Mouse (Mus musculus) duodenum, adult 2 months (tissue): ENCODE measurements around the gene Fip1l1. TPM values are rescaled to one million over a fixed set of nuclear protein-coding genes. Genes with fewer than 3 reads are reported as not detected.

Experiments used
- polyA plus RNA-seq: library from polyadenylated mRNA; depleted of rRNA; stranded (reverse); fragments of >200 nt; gene quantifications from 2 replicates; pipeline ENCODE4 v1.2.3, GENCODE M21; 2012; ENCODE audit warnings: low replicate concordance; rRNA removed

The Fip1l1 gene
- 10.8 and 13.0 TPM in 2 replicates for polyA plus RNA-seq

DNA sequence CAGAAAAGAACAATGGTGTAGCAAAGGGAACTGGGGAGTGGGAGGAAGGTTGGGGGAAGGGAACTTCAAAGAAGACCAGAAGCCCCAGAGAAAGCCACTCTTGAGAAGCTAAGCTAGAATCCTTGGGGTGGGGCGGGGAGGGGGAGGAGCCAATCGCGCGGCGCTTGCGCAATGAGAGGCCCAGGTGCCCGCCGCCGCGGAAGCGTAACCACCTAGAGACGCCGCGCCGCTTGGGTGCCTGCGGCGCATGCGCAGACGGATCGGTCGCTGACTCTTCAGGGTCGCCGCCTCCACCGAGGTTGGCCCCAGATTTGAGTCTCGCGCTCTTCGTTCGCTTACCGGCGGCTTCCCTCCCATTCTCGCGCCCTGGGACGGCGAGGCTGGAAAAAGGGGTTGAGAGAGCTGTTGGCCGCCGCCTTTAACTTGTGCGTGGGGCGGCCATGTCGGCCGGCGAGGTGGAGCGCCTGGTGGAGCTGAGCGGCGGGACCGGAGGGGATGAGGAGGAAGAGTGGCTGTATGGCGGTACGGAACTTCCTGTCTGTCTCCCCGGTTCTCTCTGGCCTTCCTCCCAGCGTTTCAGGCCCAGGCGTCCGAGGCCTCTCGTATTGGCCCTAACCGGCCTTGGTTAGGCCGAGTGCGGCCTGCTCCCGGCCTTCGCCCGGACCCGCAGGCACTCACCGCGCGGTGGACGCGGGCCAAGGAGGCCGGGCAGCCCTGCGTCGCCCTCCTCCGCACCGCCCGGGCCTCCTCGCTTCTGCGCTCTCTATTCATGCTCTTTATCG lies at the start of gene Fip1l1:
Gene Fip1l1 (plus strand): TSS at position 210 of the 782 bp plus-strand sequence.

DNA sequence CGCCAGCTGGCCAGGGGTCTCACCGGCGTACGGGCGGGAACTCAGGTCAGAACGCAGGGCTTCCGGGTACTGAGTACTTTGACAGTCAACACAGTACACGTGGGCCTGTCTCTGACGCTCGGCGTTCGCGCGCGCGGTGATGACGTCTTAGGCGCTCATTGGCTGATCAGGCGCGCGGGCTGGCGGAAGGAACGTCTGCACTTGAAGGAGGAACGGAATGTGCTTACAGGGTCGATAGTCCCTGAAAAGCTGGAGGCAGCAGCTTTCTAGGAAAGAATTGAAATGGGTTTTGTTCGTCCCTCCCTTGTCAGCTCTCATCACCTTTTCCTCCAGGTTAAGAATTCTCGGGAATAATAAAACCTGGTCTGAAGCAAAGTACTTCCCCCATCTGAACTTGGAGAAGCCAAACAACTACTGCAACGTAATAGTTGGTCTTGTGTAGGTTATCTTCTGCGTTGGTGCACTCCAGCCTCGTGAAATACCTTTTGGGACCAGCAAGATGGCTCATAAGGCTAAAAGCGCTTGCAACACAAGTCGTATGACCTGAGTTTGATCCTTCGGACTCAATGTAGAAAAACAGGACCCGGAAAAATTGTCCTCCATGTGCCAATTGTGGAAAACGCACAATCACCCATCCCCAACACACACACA lies 3.5 kb upstream of the Fip1l1 start, which contains the start of gene Scfd2:
Gene Scfd2 (minus strand): TSS at position 130 of the 651 bp plus-strand sequence.

Other genes starting within 250 kb of the Fip1l1 start
- gene Scfd2, start 3.7 kb upstream of the Fip1l1 start, polyA plus RNA-seq, result 11.4 and 12.0 TPM in 2 replicates
- 9.8 and 14.3 TPM in 2 replicates for gene Lnx1, start 167.5 kb downstream of the Fip1l1 start, polyA plus RNA-seq